8 mouse cellular contexts compared by ENCODE assay signal in the genomic region with DNA sequence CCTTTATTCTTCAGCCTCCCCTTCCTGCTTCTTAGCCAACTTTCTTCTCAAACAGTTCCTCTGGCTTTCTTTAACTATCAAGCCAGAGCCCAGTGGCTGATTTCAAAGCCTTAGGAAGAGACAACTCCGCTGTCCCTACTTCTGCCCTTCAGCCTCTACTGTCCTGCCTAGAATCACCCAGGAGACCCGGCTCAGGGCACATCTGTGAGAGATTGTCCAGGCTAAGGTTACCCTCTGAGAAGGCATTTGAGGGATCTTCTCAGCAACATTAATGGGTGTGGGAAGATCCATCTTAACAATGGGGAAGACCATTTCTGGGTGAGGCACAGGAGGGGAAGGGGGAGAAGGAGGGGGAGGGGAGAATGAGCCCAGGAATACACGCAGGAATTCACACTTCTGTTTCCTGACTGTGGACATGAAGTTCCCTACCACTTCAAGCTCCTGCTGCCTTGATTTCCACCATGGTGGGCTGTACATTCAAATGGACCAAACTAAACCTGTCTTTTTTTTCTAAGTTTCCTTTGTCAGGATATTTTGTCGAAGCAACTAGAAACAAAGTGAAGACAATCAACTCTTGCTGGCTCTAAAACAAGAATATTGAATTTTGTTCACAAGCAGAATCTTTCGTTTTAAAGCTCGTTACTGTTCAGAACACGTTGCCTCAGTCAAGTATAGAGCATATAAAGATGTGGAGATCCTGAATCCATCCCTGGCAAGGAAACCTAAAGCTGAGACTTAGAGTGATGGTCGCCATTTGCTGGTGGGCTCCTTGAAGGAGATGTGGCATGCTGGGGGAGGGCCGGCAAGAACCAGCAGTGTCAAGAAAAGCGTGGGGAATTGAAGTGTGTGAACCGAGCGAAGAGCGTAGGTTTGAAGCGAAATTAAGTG. TPM values are rescaled to one million over a fixed set of nuclear protein-coding genes. Genes with fewer than 3 reads are reported as not detected.
DNase-seq lines count a peak whose midpoint lies in the region; ATAC-seq and TF ChIP-seq lines count a peak whose summit lies in the region.

No protein-coding gene starts in this region.

- TF ChIP-seq POLR2A in olfactory bulb, adult 2 months (IDR thresholded peaks at IDR 0.05; ENCODE audit: insufficient read depth, low read depth, low read length): no peak

- peak; percentile 42 for ATAC-seq in forebrain, embryonic 15.5 days (replicated peaks)
- peak; percentile 57; the same call in 1 of the 2 replicates for ATAC-seq in limb, embryonic 12.5 days (ENCODE audit: insufficient number of reproducible peaks, insufficient read depth, low FRiP score, low TSS enrichment, low read depth)

- H3K4me3 ChIP-seq in forebrain, embryonic 15.5 days: peak overlapping the region; percentile 80
- H3K4me3 ChIP-seq in limb, embryonic 12.5 days (replicated peaks): peak overlapping the region; percentile 62
- H3K4me3 ChIP-seq in olfactory bulb, adult 2 months (ENCODE audit: insufficient read depth, low read depth, low read length): peak overlapping the region; percentile 99

- peak overlapping the region; percentile 76 for H3K9ac ChIP-seq in forebrain, embryonic 15.5 days (replicated peaks)
- peak overlapping the region; percentile 47 for H3K9ac ChIP-seq in limb, embryonic 12.5 days (replicated peaks)

- no peaks in the 10 kb centered on the region for H3K9me3 ChIP-seq in forebrain, embryonic 15.5 days
- no peaks in the 10 kb centered on the region for H3K9me3 ChIP-seq in limb, embryonic 12.5 days

- peaks cover 25% of the 10 kb centered on the region for H3K4me1 ChIP-seq in forebrain, embryonic 15.5 days
- H3K4me1 ChIP-seq in limb, embryonic 12.5 days (replicated peaks): peaks cover 16% of the 10 kb centered on the region
- no peaks in the 10 kb centered on the region; the same call in 1 of the 2 replicates for H3K4me1 ChIP-seq in olfactory bulb, adult 2 months (ENCODE audit: control insufficient read depth, insufficient read depth, low read length)

- no peak for TF ChIP-seq CTCF in olfactory bulb, adult 2 months (IDR thresholded peaks at IDR 0.05; ENCODE audit: insufficient read depth, low read depth, low read length)

- peak overlapping the region; percentile 93 for H3K27ac ChIP-seq in forebrain, embryonic 15.5 days (replicated peaks)
- peak overlapping the region; percentile 93 for H3K27ac ChIP-seq in limb, embryonic 12.5 days
- H3K27ac ChIP-seq in olfactory bulb, adult 2 months (ENCODE audit: insufficient read depth, low read depth, low read length): peak overlapping the region; percentile 59; the same call in 1 of the 2 replicates

- peak; percentile 14 for DNase-seq in right cerebral cortex, adult 18-20 months
- no peak for DNase-seq in right cerebral cortex, postnatal 14 days
- peak; percentile 25 to 29 for DNase-seq in cerebellum, adult 18-20 months
- DNase-seq in frontal cortex, postnatal 36 days (ENCODE audit: low spot score in 2 of 2): no peak
- DNase-seq in T-cell, adult 2 months (ENCODE audit: low spot score): no peak

- no peaks in the 10 kb centered on the region for H3K27me3 ChIP-seq in forebrain, embryonic 15.5 days
- H3K27me3 ChIP-seq in limb, embryonic 12.5 days: no peaks in the 10 kb centered on the region

- H3K36me3 ChIP-seq in forebrain, embryonic 15.5 days: no peaks in the 10 kb centered on the region
- H3K36me3 ChIP-seq in limb, embryonic 12.5 days: no peaks in the 10 kb centered on the region

- WGBS in forebrain, embryonic 15.5 days: 1% methylated on average over 14 of the region's 14 CpGs
- 3% methylated on average over 14 of the region's 14 CpGs for WGBS in limb, embryonic 12.5 days
- WGBS in olfactory bulb, adult 2 months: 3% methylated on average over 14 of the region's 14 CpGs

- peak overlapping the region; percentile 65 for H3K4me2 ChIP-seq in forebrain, embryonic 15.5 days (replicated peaks)
- peak overlapping the region; percentile 54 for H3K4me2 ChIP-seq in limb, embryonic 12.5 days

RNA-seq across cellular contexts. Expression of a gene that starts 11.6 kb away (rescaled TPM):
- polyA plus RNA-seq in forebrain, embryonic 15.5 days (2015; fragmentation: Nextera tagmentation; extraction: Ambion mirVana): not detected in 2 replicates
- polyA plus RNA-seq in limb, embryonic 12.5 days (2016; fragmentation: Nextera tagmentation; extraction: Ambion mirVana): not detected in 2 replicates
- not detected in 2 replicates for polyA plus RNA-seq in olfactory bulb, adult 2 months (2012; ENCODE audit: insufficient read depth, insufficient read length, low replicate concordance, missing spikeins)

RNA-seq across cellular contexts. Expression of a gene that starts 11.6 kb away (rescaled TPM):
- polyA plus RNA-seq in forebrain, embryonic 15.5 days (2015; fragmentation: Nextera tagmentation; extraction: Ambion mirVana): not detected in 2 replicates
- not detected in 2 replicates for polyA plus RNA-seq in limb, embryonic 12.5 days (2016; fragmentation: Nextera tagmentation; extraction: Ambion mirVana)
- polyA plus RNA-seq in olfactory bulb, adult 2 months (2012; ENCODE audit: insufficient read depth, insufficient read length, low replicate concordance, missing spikeins): not detected in 2 replicates

RNA-seq across cellular contexts. Expression of a gene that starts 48.7 kb away (rescaled TPM):
- not detected in 2 replicates for polyA plus RNA-seq in forebrain, embryonic 15.5 days (2015; fragmentation: Nextera tagmentation; extraction: Ambion mirVana)
- polyA plus RNA-seq in limb, embryonic 12.5 days (2016; fragmentation: Nextera tagmentation; extraction: Ambion mirVana): not detected in 2 replicates
- not detected in 2 replicates for polyA plus RNA-seq in olfactory bulb, adult 2 months (2012; ENCODE audit: insufficient read depth, insufficient read length, low replicate concordance, missing spikeins)

RNA-seq across cellular contexts. Expression of a gene that starts 49.7 kb away (rescaled TPM):
- not detected in 2 replicates for polyA plus RNA-seq in forebrain, embryonic 15.5 days (2015; fragmentation: Nextera tagmentation; extraction: Ambion mirVana)
- not detected in 2 replicates for polyA plus RNA-seq in limb, embryonic 12.5 days (2016; fragmentation: Nextera tagmentation; extraction: Ambion mirVana)
- not detected in 2 replicates for polyA plus RNA-seq in olfactory bulb, adult 2 months (2012; ENCODE audit: insufficient read depth, insufficient read length, low replicate concordance, missing spikeins)

RNA-seq across cellular contexts. Expression of a gene that starts 53.2 kb away (rescaled TPM):
- polyA plus RNA-seq in forebrain, embryonic 15.5 days (2015; fragmentation: Nextera tagmentation; extraction: Ambion mirVana): 0.46 and 0.60 TPM in 2 replicates
- 0.51 and 0.70 TPM in 2 replicates for polyA plus RNA-seq in limb, embryonic 12.5 days (2016; fragmentation: Nextera tagmentation; extraction: Ambion mirVana)
- polyA plus RNA-seq in olfactory bulb, adult 2 months (2012; ENCODE audit: insufficient read depth, insufficient read length, low replicate concordance, missing spikeins): not detected in 2 replicates

Comparison
In these comparisons a context has a peak if more than half of its experiments do, and no peak if none do; other contexts are left out.
1. DNase-seq: peak in right cerebral cortex, adult 18-20 months (single experiment) and cerebellum, adult 18-20 months (2 of 2); none in right cerebral cortex, postnatal 14 days (single experiment), frontal cortex, postnatal 36 days (0 of 2) and T-cell, adult 2 months (single experiment).
2. Peak in every context shown above with its lines, with median percentiles within 50 percentile points of each other: H3K27ac ChIP-seq and H3K4me3 ChIP-seq.